Mouse (Mus musculus) neutrophil, adult 5-6 weeks (primary cell): ENCODE data around the gene Lbh. TPM values are rescaled to one million over a fixed set of nuclear protein-coding genes. Genes with fewer than 3 reads are reported as not detected.

Experiments used
- ATAC-seq: fragments of 151-379, 151-347 bp; 2 replicates; pipeline ENCODE4 v1.8.0; 2017; ENCODE audit warnings: mild to moderate bottlenecking, moderate TSS enrichment; ENCODE audit not compliant: insufficient number of reproducible peaks, poor library complexity, low FRiP score, severe bottlenecking; ENCODE audit errors: extremely low read depth
- total RNA-seq: library from RNA; stranded (forward); fragments of 200-1000 nt; gene quantifications from 2 replicates; pipeline ENCODE4 v1.2.3, GENCODE M21; 2017

The Lbh gene
- total RNA-seq, 1 experiment from 2014 or later, result 183 TPM

- ATAC-seq, result peak; percentile 77
Observed at GRCm38 (mm10) chr17:72960873-72961272, 42.8 kb downstream of the Lbh start.

GRCm38 (mm10) chr17:72961953-72962630 lies 44.0 kb downstream of the Lbh start:
- no peak for ATAC-seq

GRCm38 (mm10) chr17:72965687-72966086 lies 47.6 kb downstream of the Lbh start:
- ATAC-seq, result no peak

DNA sequence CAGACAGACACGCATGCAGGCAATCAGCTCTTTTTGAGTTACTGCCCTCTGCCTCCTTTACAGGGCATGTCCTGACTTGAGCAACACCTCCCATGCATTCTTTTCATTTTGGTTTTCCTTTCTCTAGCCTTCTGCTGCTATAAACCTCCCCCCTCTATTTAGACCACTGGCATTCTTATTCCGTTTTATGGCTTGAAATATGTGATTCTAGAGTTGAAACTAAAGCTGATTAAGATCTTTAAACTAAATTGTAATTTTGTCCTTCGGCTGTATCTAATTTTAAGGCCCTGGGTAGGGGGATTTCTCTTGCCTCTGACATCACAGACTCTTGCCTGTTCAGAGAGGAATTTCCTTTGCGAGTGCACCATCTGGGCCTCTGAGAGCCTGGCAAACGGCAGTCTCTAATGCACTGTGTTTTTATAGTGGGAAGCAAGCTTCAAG lies 48.0 kb downstream of the Lbh start:
- no peak for ATAC-seq

DNA sequence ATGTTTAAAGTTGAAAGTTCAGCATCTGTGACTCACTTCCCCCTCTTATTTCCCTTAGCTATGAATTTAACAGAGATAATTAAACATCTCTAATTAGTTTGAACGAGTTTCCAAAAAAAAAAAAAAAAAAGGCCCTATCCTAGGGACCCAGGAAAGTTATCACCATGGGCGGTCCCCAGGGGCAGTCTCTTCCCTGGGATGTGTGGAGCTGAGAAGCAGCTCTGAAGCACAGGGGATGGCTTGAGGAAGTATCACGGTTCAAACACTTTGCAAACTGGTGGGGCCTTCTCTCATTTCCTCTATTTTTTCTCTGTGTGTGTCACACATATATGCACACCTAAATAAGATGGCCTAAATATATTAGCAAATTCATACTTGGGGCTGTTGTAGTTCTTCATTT lies 48.8 kb downstream of the Lbh start:
- peak; percentile 83 for ATAC-seq

GRCm38 (mm10) chr17:72967371-72968175 lies 49.5 kb downstream of the Lbh start:
- no peak for ATAC-seq

GRCm38 (mm10) chr17:72968666-72969065 lies 50.6 kb downstream of the Lbh start:
- no peak for ATAC-seq

- ATAC-seq, result no peak
Observed at GRCm38 (mm10) chr17:72970631-72971161, 52.6 kb downstream of the Lbh start.

- ATAC-seq, result no peak
Observed at GRCm38 (mm10) chr17:72973041-72973440, 54.9 kb downstream of the Lbh start.

- no peak for ATAC-seq
Observed at GRCm38 (mm10) chr17:72976258-72977231, 58.4 kb downstream of the Lbh start.

GRCm38 (mm10) chr17:72977616-72978015 lies 59.5 kb downstream of the Lbh start:
- no peak for ATAC-seq

GRCm38 (mm10) chr17:72982156-72982555 lies 64.1 kb downstream of the Lbh start:
- ATAC-seq, result no peak

DNA sequence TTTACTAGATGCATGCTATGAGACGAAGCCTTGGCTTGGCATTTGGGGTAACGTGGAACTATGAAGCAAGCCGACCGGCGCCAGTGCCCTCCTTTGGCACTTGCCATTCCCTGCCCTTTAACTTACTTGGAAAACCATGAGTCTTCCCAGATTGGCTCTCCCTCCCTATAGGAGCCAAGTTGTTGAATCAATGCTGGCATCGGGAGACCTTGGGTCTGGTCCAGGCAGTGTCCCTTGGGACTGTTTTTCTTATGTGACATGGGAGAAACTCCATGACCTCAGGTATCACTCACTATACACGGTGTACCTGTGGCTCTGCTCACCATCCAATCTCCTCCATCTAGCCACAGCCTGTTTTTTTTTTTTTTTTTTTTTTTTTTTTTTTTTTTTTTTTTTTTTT lies 65.4 kb downstream of the Lbh start:
- ATAC-seq, result no peak

DNA sequence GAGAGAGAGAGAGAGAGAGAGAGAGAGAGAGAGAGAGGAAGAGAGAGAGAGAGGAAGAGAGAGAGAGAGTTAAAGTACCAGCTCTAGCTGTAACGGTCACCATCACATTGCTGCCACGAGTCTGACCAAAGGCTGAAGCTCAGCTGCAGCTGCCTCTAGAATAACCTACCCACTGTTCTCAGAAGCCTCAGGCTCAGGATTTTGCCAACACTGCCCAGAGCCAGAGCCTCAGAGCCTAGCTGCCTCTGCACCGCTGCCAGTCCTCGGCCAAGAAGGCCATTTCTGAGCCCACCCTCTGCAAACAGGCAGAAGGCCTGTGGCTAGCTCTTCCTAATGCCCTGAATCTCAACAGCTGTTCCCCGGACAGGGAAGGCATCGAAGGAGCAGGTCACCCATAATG lies 70.9 kb downstream of the Lbh start:
- ATAC-seq, result no peak

Other genes starting within 250 kb of the Lbh start
- 159 and 165 TPM in 2 replicates for gene Ypel5, start 81.9 kb upstream of the Lbh start, total RNA-seq
- 10.7 and 12.3 TPM in 2 replicates for gene Lclat1, start 189.7 kb downstream of the Lbh start, total RNA-seq